Mouse (Mus musculus) CH12F3 (cell line): Measurements from ENCODE around the gene Gtf3c1.

Experiments used
- in situ Hi-C: fragments of 300-500 bp; cut with MboI; formaldehyde crosslinking; loops from 2 replicates; pipeline ENCODE4 v1.14.3; 2020; ENCODE audit warnings: low sequenced_read_pairs

Gtf3c1 gene

DNA sequence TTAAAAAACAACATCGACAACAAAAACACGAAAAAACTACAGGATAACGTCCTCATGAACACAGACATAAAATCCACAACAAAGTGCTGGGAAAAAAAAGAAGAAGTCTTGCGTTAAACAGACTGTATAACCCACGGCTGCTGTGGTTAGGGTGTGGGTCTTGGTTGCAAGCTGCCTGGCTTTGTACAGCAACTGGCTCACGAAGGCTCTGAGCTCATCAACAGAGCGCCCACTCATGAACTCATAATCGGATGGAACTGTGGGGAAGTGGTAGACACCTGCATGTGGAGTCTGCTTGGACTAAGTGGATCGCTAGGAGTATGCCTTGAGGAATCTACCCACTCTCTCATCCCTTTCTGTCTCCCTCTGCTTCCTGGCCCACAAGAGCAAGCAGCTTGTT, 110.5 kb downstream of the Gtf3c1 start:
- in situ Hi-C loops, result no loop called here

DNA sequence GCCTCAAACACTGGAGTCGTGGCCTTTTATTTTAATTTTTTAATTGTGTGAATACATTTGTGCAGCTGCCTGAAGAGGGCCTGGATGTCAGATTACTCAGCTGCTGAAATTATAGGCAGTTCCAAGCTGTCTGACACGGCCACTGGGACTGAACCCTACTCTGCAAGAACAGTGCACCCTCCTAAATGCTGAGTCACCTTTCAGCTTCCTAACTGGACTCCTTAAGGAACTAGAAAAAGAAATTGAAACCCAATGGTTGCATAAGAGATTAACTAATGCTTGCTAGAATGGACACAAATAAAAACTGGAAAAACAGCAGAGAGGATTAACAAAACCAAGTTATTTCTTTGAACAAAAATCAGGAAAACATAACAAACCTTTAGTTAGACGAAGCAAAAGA, 111.2 kb downstream of the Gtf3c1 start:
- in situ Hi-C loops, result no loop called here

- in situ Hi-C loops, result no loop called here
Observed at GRCm38 (mm10) chr7:125593831-125594230, 113.7 kb downstream of the Gtf3c1 start.
